Mouse (Mus musculus): ENCODE results near the gene Pla2g3.

Pla2g3 gene

GRCm38 (mm10) chr11:3494857-3495256 is 6.8 kb downstream of the Pla2g3 start:
- DNase-seq (ENCODE audit: low spot score in 2 of 2), result no peak

- no peak for DNase-seq (ENCODE audit: low spot score in 2 of 2)
Measured at GRCm38 (mm10) chr11:3495496-3495895, 7.4 kb downstream of the Pla2g3 start.

- no peak for DNase-seq (ENCODE audit: low spot score in 2 of 2)
Measured at GRCm38 (mm10) chr11:3496756-3497155, 8.7 kb downstream of the Pla2g3 start.

GRCm38 (mm10) chr11:3497296-3497695 is 9.2 kb downstream of the Pla2g3 start:
- DNase-seq (ENCODE audit: low spot score in 2 of 2), result no peak

GRCm38 (mm10) chr11:3502057-3502456 is 14.0 kb downstream of the Pla2g3 start:
- DNase-seq (ENCODE audit: low spot score in 2 of 2), result no peak

GRCm38 (mm10) chr11:3502459-3503072 is 14.5 kb downstream of the Pla2g3 start:
- no peak for DNase-seq (ENCODE audit: low spot score in 2 of 2)

GRCm38 (mm10) chr11:3503755-3504693 is 15.9 kb downstream of the Pla2g3 start:
- no peak for DNase-seq (ENCODE audit: low spot score in 2 of 2)

GRCm38 (mm10) chr11:3508226-3508625 is 20.1 kb downstream of the Pla2g3 start:
- no peak for DNase-seq (ENCODE audit: low spot score in 2 of 2)

GRCm38 (mm10) chr11:3509181-3510085 is 21.3 kb downstream of the Pla2g3 start:
- no peak for DNase-seq (ENCODE audit: low spot score in 2 of 2)

- DNase-seq (ENCODE audit: low spot score in 2 of 2), result no peak
Measured at GRCm38 (mm10) chr11:3510321-3510720, 22.2 kb downstream of the Pla2g3 start.

- DNase-seq (ENCODE audit: low spot score in 2 of 2), result no peak
Measured at GRCm38 (mm10) chr11:3513291-3513690, 25.2 kb downstream of the Pla2g3 start.

GRCm38 (mm10) chr11:3514529-3515054 is 26.5 kb downstream of the Pla2g3 start, which contains the start of gene Selenom:
Gene Selenom (plus strand): TSS chr11:3514684.
- DNase-seq (ENCODE audit: low spot score in 2 of 2), result peak; percentile 76 to 87

- no peak for DNase-seq (ENCODE audit: low spot score in 2 of 2)
Measured at GRCm38 (mm10) chr11:3515216-3515615, 27.1 kb downstream of the Pla2g3 start.

- DNase-seq (ENCODE audit: low spot score in 2 of 2), result no peak
Measured at GRCm38 (mm10) chr11:3515637-3516036, 27.6 kb downstream of the Pla2g3 start.

- no peak for DNase-seq (ENCODE audit: low spot score in 2 of 2)
Measured at GRCm38 (mm10) chr11:3516121-3516520, 28.0 kb downstream of the Pla2g3 start.

GRCm38 (mm10) chr11:3516859-3517845 is 29.1 kb downstream of the Pla2g3 start:
- DNase-seq (ENCODE audit: low spot score in 2 of 2), result peak in 1 of 2 experiments; percentile 41

- DNase-seq (ENCODE audit: low spot score in 2 of 2), result no peak
Measured at GRCm38 (mm10) chr11:3517846-3518732, 30.0 kb downstream of the Pla2g3 start.

- no peak for DNase-seq (ENCODE audit: low spot score in 2 of 2)
Measured at GRCm38 (mm10) chr11:3519051-3519726, 31.1 kb downstream of the Pla2g3 start.
